Mouse (Mus musculus): ENCODE measurements around the gene Gadd45g. TPM values are rescaled to one million over a fixed set of nuclear protein-coding genes. Genes with fewer than 3 reads are reported as not detected.

The Gadd45g gene
- total and polyA plus RNA-seq, 3 experiments, result 2.5 to 2.9 (median 2.7) TPM

- peaks cover 11 to 22% of the 10 kb centered on the region in 2 experiments for H3K4me1 ChIP-seq (ENCODE audit: control insufficient read depth in 1 of 2, insufficient read depth in 2 of 2)
- H3K4me2 ChIP-seq (ENCODE audit: insufficient read depth, low read depth, poor library complexity, severe bottlenecking), result no peak overlapping the region
- H3K9me3 ChIP-seq (replicated peaks; ENCODE audit: low read length), result peaks cover 6% of the 10 kb centered on the region
- H3K79me2 ChIP-seq (replicated peaks; ENCODE audit: control insufficient read depth, extremely low read depth, insufficient read depth, poor library complexity, severe bottlenecking), result no peaks in the 10 kb centered on the region
- in situ Hi-C loops (cut with MboI; ENCODE audit: low pct_ligation_motif_present, low pct_unique_long_range_greater_than_20kb, low sequenced_read_pairs) (no loop called here), dilution Hi-C loops (cut with MboI; ENCODE audit: extremely low pct_ligation_motif_present, extremely low pct_unique_long_range_greater_than_20kb, low sequenced_read_pairs) (no loop called here)
- H3K27me3 ChIP-seq (replicated peaks), result no peaks in the 10 kb centered on the region
- peak; percentile 66 for DNase-seq (ENCODE audit: extremely low read depth)
- peak; percentile 49; the same call in 1 of the 2 replicates for TF ChIP-seq ELF1 (IDR thresholded peaks at IDR 0.05; ENCODE audit: low read depth, low read length)
- no peak for TF ChIP-seq NRF1 (IDR thresholded peaks at IDR 0.05; ENCODE audit: low read depth, low read length)
- TF ChIP-seq POLR2AphosphoS2 (IDR thresholded peaks at IDR 0.05; ENCODE audit: low read depth, low read length), result no peak
- TF ChIP-seq CTCF (conservative IDR thresholded peaks at IDR 0.05 in 1 of 2, IDR thresholded peaks at IDR 0.05 in 1 of 2; ENCODE audit: low read depth in 2 of 2, low read length in 2 of 2), result peak in 1 of 2 experiments; percentile 71; a peak in 2 of 4 replicates
- TF ChIP-seq TBP (conservative IDR thresholded peaks at IDR 0.05; ENCODE audit: low read depth, low read length), result no peak
- TF ChIP-seq RAD21 (IDR thresholded peaks at IDR 0.05; ENCODE audit: low read depth, low read length), result peak; percentile 66
- peak; percentile 76 for TF ChIP-seq SMC3 (IDR thresholded peaks at IDR 0.05; ENCODE audit: low read depth, low read length)
- H3K27ac ChIP-seq (ENCODE audit: insufficient read depth, low read depth), result no peak overlapping the region
- H3K9ac ChIP-seq (ENCODE audit: insufficient read depth, low read depth), result no peak overlapping the region
- no peaks in the 10 kb centered on the region for H3K36me3 ChIP-seq (replicated peaks in 1 of 2; ENCODE audit: control insufficient read depth in 1 of 2, insufficient read depth in 1 of 2, low read length in 1 of 2)
- H3K4me3 ChIP-seq (replicated peaks in 1 of 3; ENCODE audit: low read depth in 2 of 3, low read length in 2 of 3, poor library complexity in 1 of 3), result no peak overlapping the region
Observed at GRCm38 (mm10) chr13:51815865-51816504, 30.5 kb upstream of the Gadd45g start.

GRCm38 (mm10) chr13:51816559-51817041, 29.9 kb upstream of the Gadd45g start:
- dilution Hi-C loops (cut with MboI; ENCODE audit: extremely low pct_ligation_motif_present, extremely low pct_unique_long_range_greater_than_20kb, low sequenced_read_pairs), result no loop called here
- TF ChIP-seq ZMIZ1 (IDR thresholded peaks at IDR 0.05; ENCODE audit: low read depth, low read length) (no peak), IRF4 (IDR thresholded peaks at IDR 0.05; ENCODE audit: low read depth, low read length) (no peak)
- in situ Hi-C loops (cut with MboI; ENCODE audit: low pct_ligation_motif_present, low pct_unique_long_range_greater_than_20kb, low sequenced_read_pairs), result no loop called here
- DNase-seq (ENCODE audit: extremely low read depth), result no peak
- Histone ChIP-seq H3K27ac (ENCODE audit: insufficient read depth, low read depth) (no peak overlapping the region), H3K9me3 (replicated peaks; ENCODE audit: low read length) (peaks cover 6% of the 10 kb centered on the region), H3K4me2 (ENCODE audit: insufficient read depth, low read depth, poor library complexity, severe bottlenecking) (no peak overlapping the region), H3K79me2 (replicated peaks; ENCODE audit: control insufficient read depth, extremely low read depth, insufficient read depth, poor library complexity, severe bottlenecking) (no peaks in the 10 kb centered on the region), H3K4me3 (replicated peaks in 1 of 3; ENCODE audit: low read depth in 2 of 3, low read length in 2 of 3, poor library complexity in 1 of 3) (no peak overlapping the region), H3K9ac (ENCODE audit: insufficient read depth, low read depth) (no peak overlapping the region), H3K4me1 (ENCODE audit: control insufficient read depth in 1 of 2, insufficient read depth in 2 of 2) (peaks cover 11 to 22% of the 10 kb centered on the region in 2 experiments), H3K36me3 (replicated peaks in 1 of 2; ENCODE audit: control insufficient read depth in 1 of 2, insufficient read depth in 1 of 2, low read length in 1 of 2) (no peaks in the 10 kb centered on the region), H3K27me3 (replicated peaks) (no peaks in the 10 kb centered on the region)

DNA sequence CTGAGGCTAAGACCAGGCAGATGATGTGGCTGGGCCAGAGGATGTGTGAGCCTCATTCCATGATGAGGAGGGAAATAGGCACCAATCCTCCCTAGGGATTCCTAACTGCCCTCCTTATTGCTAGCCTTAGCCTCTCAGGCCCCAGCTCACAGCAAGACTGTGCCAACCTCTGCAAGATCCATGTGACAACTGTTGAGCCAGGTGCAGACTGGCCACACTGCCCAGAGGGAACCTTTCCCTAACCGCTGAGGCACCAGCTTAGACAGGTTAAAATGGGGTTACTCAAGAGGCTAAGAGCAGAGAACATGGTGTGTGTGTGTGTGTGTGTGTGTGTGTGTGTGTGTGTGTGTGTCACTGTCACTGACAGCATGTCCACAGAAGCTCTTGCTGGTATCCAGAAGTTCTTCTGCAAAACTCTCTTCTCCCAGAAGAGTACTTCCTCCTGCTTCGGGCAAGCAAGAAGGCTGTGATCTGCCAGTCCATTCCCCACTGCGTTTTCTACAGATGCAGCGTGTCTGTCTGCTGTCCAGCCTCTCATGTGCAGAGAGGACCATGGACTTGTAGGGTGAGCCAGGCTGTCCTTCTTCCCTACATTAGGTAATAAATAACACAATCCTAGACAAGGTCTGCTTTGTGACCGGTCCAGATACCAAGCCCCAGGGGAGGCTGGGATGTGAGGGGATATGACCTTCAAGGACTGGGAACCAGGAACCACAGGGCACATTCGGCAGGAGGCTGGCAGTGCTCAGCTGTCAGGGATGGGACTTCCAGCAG, 28.1 kb upstream of the Gadd45g start:
- no peak overlapping the region for H3K9ac ChIP-seq (ENCODE audit: insufficient read depth, low read depth)
- H3K36me3 ChIP-seq (replicated peaks in 1 of 2; ENCODE audit: control insufficient read depth in 1 of 2, insufficient read depth in 1 of 2, low read length in 1 of 2), result no peaks in the 10 kb centered on the region
- no peak overlapping the region for H3K4me3 ChIP-seq (replicated peaks in 1 of 3; ENCODE audit: low read depth in 2 of 3, low read length in 2 of 3, poor library complexity in 1 of 3)
- dilution Hi-C loops (cut with MboI; ENCODE audit: extremely low pct_ligation_motif_present, extremely low pct_unique_long_range_greater_than_20kb, low sequenced_read_pairs), result no loop called here
- H3K79me2 ChIP-seq (replicated peaks; ENCODE audit: control insufficient read depth, extremely low read depth, insufficient read depth, poor library complexity, severe bottlenecking), result no peaks in the 10 kb centered on the region
- H3K27ac ChIP-seq (ENCODE audit: insufficient read depth, low read depth), result no peak overlapping the region
- H3K27me3 ChIP-seq (replicated peaks), result no peaks in the 10 kb centered on the region
- no peak for DNase-seq (ENCODE audit: extremely low read depth)
- H3K4me2 ChIP-seq (ENCODE audit: insufficient read depth, low read depth, poor library complexity, severe bottlenecking), result no peak overlapping the region
- H3K4me1 ChIP-seq (ENCODE audit: control insufficient read depth in 1 of 2, insufficient read depth in 2 of 2), result peaks cover 11 to 22% of the 10 kb centered on the region in 2 experiments
- peaks cover 6% of the 10 kb centered on the region for H3K9me3 ChIP-seq (replicated peaks; ENCODE audit: low read length)
- in situ Hi-C loops (cut with MboI; ENCODE audit: low pct_ligation_motif_present, low pct_unique_long_range_greater_than_20kb, low sequenced_read_pairs), result no loop called here
- TF ChIP-seq E2F4 (IDR thresholded peaks at IDR 0.05; ENCODE audit: insufficient replicate concordance, low read depth, low read length) (no peak), RCOR1 (conservative IDR thresholded peaks at IDR 0.05; ENCODE audit: low read depth, low read length) (no peak), NRF1 (IDR thresholded peaks at IDR 0.05; ENCODE audit: low read depth, low read length) (no peak), MYC (IDR thresholded peaks at IDR 0.05; ENCODE audit: low read depth, low read length) (no peak), JUND (conservative IDR thresholded peaks at IDR 0.05; ENCODE audit: low read depth, low read length) (no peak), MEF2A (IDR thresholded peaks at IDR 0.05; ENCODE audit: borderline replicate concordance, low read depth, low read length) (no peak), MAX (IDR thresholded peaks at IDR 0.05; ENCODE audit: low read length) (no peak), CHD2 (IDR thresholded peaks at IDR 0.05; ENCODE audit: low read length) (no peak), HCFC1 (IDR thresholded peaks at IDR 0.05; ENCODE audit: low read depth, low read length) (no peak), ZKSCAN1 (IDR thresholded peaks at IDR 0.05; ENCODE audit: borderline replicate concordance, low read depth, low read length) (no peak), POLR2A (IDR thresholded peaks at IDR 0.05; ENCODE audit: low read depth, low read length) (no peak), MAFK (IDR thresholded peaks at IDR 0.05; ENCODE audit: insufficient replicate concordance, low read length) (no peak), USF1 (IDR thresholded peaks at IDR 0.05; ENCODE audit: low read depth, low read length) (no peak), ETS1 (conservative IDR thresholded peaks at IDR 0.05; ENCODE audit: low read depth, low read length) (no peak), POLR2AphosphoS2 (IDR thresholded peaks at IDR 0.05; ENCODE audit: low read depth, low read length) (no peak), NELFE (IDR thresholded peaks at IDR 0.05; ENCODE audit: low read depth, low read length) (no peak), RAD21 (IDR thresholded peaks at IDR 0.05; ENCODE audit: low read depth, low read length) (no peak)
